Mouse (Mus musculus) heart, embryonic 11.5 days (tissue): ENCODE data around the gene Dgkb. TPM values are rescaled to one million over a fixed set of nuclear protein-coding genes. Genes with fewer than 3 reads are reported as not detected.

Source experiments
- ATAC-seq: fragments of 200-750 bp; cut with Nextera tagmentation; replicated peaks from 2 replicates; pipeline ENCODE4 v1.8.0; 2017; ENCODE audit warnings: moderate library complexity; ENCODE audit not compliant: insufficient number of reproducible peaks, low FRiP score, low TSS enrichment
- H3K27ac ChIP-seq: fragments of 300-500 bp; sonication (generic); 2 replicates; pipeline ENCODE4 v1.5.1; 2014; ENCODE audit warnings: mild to moderate bottlenecking, low read depth, low read length
- H3K27me3 ChIP-seq: fragments of 300-500 bp; sonication (generic); 2 replicates; pipeline ENCODE4 v1.6.1; 2014; ENCODE audit warnings: mild to moderate bottlenecking, low read length, mixed read lengths; ENCODE audit not compliant: control insufficient read depth, insufficient read depth
- H3K36me3 ChIP-seq: fragments of 300-500 bp; sonication (generic); 2 replicates; pipeline ENCODE4 v1.6.1; 2014; ENCODE audit warnings: mild to moderate bottlenecking, low read length, moderate library complexity, mixed read lengths; ENCODE audit not compliant: control insufficient read depth, insufficient read depth
- H3K4me1 ChIP-seq: fragments of 300-500 bp; sonication (generic); 2 replicates; pipeline ENCODE4 v1.6.1; 2014; ENCODE audit warnings: low read length; ENCODE audit not compliant: control insufficient read depth, insufficient read depth
- H3K4me2 ChIP-seq: fragments of 300-500 bp; sonication (generic); 2 replicates; pipeline ENCODE4 v1.6.1; 2014; ENCODE audit warnings: mild to moderate bottlenecking, moderate library complexity
- H3K4me3 ChIP-seq: fragments of 300-500 bp; sonication (generic); 2 replicates; pipeline ENCODE4 v1.5.1; 2014; ENCODE audit warnings: low read depth, low read length
- H3K9ac ChIP-seq: fragments of 300-500 bp; sonication (generic); 2 replicates; pipeline ENCODE4 v1.6.1; 2014; ENCODE audit warnings: mild to moderate bottlenecking, low read depth, low read length, moderate library complexity
- H3K9me3 ChIP-seq: fragments of 300-500 bp; sonication (generic); replicated peaks from 2 replicates; pipeline ENCODE4 v1.6.1; 2016; ENCODE audit warnings: low read length; ENCODE audit not compliant: control insufficient read depth
- whole genome bisulfite sequencing: fragments of 180-500 bp; shearing (Covaris S2); extraction: QIAGEN DNeasy Blood & Tissue Kit; methylation state at CpG from one replicate; pipeline ENCODE4 v1.1.7; 2014; ENCODE audit not compliant: insufficient replicate concordance; 5-methylcytosine and 5-hydroxymethylcytosine counted together
- polyA plus RNA-seq: library from polyadenylated mRNA; unstranded; fragments of >200 nt; fragmentation: Nextera tagmentation; extraction: Ambion mirVana; gene quantifications from 2 replicates; pipeline ENCODE4 v1.2.1, GENCODE M21; 2014

Dgkb gene
- polyA plus RNA-seq, 1 experiment from 2014 or later = not detected

DNA sequence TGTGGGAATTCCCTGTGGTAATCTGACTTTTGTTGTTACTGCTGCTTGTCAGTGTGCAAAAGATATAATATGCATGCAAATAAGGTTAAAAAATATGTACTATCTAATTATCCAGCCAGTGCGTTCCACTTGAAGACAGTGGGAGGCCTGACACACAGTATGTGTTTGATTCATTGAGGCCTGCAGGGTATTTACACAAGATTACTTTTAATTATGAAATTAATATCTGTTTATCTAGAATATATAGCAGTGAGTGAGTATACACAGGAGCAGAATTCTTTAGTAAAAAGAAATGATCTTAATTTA is 618.6 kb downstream of the Dgkb start:
- H3K4me1 ChIP-seq = no peaks in the 10 kb centered on the region
- no peaks in the 10 kb centered on the region for H3K36me3 ChIP-seq
- ATAC-seq = no peak
- no peaks in the 10 kb centered on the region for H3K9me3 ChIP-seq
- H3K4me3 ChIP-seq = no peak overlapping the region
- no peak overlapping the region for H3K27ac ChIP-seq
- H3K4me2 ChIP-seq = no peak overlapping the region
- no peaks in the 10 kb centered on the region for H3K27me3 ChIP-seq
- WGBS = 72% methylated on average over 1 of the region's 1 CpGs
- no peak overlapping the region for H3K9ac ChIP-seq

DNA sequence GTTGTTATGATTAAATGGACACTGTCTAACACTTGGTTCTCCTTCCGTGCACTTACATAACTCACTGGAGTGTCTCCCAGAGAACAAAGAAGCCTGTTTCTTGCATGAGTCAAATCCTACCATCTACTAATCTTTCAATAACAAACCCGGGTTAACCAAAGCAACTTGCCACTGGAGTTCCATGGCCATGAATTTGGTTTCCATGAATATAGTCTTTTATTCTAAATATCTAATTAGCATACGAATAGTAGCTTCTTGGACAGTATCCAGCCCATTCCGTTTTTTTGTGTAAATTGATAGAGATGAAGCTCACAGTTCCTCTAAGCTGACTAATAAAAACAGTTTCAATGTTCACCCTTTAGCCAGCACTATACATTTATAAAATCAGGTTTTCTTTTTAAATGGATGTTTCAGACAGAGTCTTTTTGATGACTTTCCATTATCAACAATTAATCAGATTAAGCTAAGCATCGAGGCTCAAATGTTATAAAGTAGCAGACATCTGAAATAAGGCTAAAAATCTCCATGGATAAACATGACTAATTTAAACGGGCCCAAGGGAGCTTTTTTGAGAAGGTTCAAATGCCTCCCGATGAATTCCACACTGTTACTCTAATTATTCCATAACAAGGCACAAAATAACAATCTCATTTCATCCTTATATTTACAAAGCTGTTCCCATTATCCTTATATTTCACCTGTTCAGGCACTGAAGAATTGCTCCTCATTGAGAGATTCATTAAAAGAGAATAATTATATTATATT is 633.0 kb downstream of the Dgkb start:
- 73% methylated on average over 7 of the region's 7 CpGs for WGBS
- Histone ChIP-seq H3K4me1 (no peaks in the 10 kb centered on the region), H3K4me2 (no peak overlapping the region), H3K9ac (no peak overlapping the region), H3K27me3 (no peaks in the 10 kb centered on the region), H3K36me3 (no peaks in the 10 kb centered on the region), H3K9me3 (no peaks in the 10 kb centered on the region), H3K4me3 (no peak overlapping the region), H3K27ac (no peak overlapping the region)
- ATAC-seq = no peak

DNA sequence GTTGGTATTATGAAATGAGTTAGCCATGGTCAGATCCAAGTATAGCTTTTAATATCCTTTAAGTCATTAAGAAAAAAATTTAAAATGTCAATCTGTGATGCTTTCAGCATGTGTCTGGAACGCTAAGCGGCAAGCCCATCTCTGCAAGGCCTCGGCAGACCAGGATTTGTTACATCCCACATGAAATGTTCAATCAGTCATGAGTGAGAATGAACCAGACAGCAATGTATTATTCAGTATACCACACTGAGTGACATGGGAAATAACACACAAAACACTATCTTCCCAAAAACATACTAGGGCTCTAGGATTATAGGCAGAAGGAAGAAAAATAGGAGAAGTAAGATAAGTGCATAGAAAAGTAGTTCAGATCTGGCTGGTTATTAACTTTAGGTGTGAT is 634.2 kb downstream of the Dgkb start:
- no peaks in the 10 kb centered on the region for H3K27me3 ChIP-seq
- H3K4me3 ChIP-seq = no peak overlapping the region
- WGBS = 83% methylated on average over 3 of the region's 3 CpGs
- no peak overlapping the region for H3K27ac ChIP-seq
- H3K36me3 ChIP-seq = no peaks in the 10 kb centered on the region
- no peak for ATAC-seq
- no peaks in the 10 kb centered on the region for H3K4me1 ChIP-seq
- no peaks in the 10 kb centered on the region for H3K9me3 ChIP-seq
- no peak overlapping the region for H3K9ac ChIP-seq
- H3K4me2 ChIP-seq = no peak overlapping the region

DNA sequence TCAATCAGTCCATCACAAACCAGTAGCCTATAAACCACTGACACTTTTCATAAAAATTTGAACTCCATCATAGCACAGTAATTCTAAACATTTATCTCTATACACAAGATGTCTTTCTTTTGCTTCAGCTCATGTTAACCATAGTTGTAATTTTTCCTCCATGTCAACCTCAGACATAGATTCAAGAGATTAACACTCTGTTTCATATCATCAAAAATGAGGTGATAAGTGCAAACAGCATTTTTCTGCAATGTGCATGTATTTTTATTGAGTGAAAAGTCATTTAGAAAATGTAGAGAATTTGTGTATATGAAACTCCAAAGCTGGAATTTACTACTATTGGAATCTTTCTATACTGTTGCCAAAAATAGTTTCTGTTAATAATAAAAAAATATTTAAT is 650.7 kb downstream of the Dgkb start:
- H3K4me1 ChIP-seq = no peaks in the 10 kb centered on the region
- no peaks in the 10 kb centered on the region for H3K9me3 ChIP-seq
- no peak overlapping the region for H3K4me2 ChIP-seq
- no peaks in the 10 kb centered on the region for H3K36me3 ChIP-seq
- H3K27me3 ChIP-seq = no peaks in the 10 kb centered on the region
- H3K27ac ChIP-seq = no peak overlapping the region
- H3K4me3 ChIP-seq = no peak overlapping the region
- no peak overlapping the region for H3K9ac ChIP-seq
- ATAC-seq = no peak

DNA sequence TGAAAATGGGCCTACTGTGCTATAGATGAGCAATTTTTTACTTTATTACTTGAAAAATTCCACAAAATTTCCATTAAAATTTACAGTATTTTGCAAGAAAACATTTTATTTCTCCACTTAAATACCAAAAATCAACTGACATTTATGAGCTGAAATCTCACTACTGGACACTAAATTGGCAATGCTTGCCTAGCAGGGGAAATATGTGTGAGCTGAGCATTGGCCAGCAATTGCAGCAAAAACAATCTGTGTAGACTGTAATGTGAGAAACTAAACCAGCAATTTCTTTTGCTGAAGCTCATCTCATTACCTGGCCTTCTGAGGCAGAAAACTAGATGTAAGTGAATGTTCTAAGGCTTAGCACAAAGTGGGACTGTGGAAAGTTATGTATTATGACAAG is 651.1 kb downstream of the Dgkb start:
- Histone ChIP-seq H3K9me3 (no peaks in the 10 kb centered on the region), H3K27me3 (no peaks in the 10 kb centered on the region), H3K27ac (no peak overlapping the region), H3K36me3 (no peaks in the 10 kb centered on the region), H3K4me2 (no peak overlapping the region), H3K4me3 (no peak overlapping the region), H3K9ac (no peak overlapping the region), H3K4me1 (no peaks in the 10 kb centered on the region)
- no peak for ATAC-seq

DNA sequence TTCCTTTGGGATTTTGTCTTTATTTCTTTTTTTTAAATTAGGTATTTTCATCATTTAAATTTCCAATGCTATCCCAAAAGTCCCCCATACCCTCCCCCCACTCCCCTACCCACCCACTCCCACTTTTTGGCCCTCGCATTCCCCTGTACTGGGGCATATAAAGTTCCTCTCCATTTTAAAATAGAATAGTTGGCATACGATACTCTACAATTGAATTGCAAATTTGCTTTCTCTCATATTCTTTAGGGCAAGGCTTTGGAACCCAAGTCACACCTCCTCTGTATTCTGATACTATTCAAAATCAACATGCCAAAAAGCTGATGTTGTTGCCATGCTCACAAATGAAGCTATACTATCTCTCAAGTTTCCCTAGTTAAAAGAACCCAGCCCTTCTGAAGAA is 679.7 kb downstream of the Dgkb start:
- Histone ChIP-seq H3K9me3 (no peaks in the 10 kb centered on the region), H3K4me1 (no peaks in the 10 kb centered on the region), H3K27me3 (no peaks in the 10 kb centered on the region), H3K36me3 (no peaks in the 10 kb centered on the region), H3K4me2 (no peak overlapping the region), H3K4me3 (no peak overlapping the region), H3K27ac (no peak overlapping the region), H3K9ac (no peak overlapping the region)
- ATAC-seq = no peak
- WGBS = 90% methylated on average over 2 of the region's 2 CpGs

DNA sequence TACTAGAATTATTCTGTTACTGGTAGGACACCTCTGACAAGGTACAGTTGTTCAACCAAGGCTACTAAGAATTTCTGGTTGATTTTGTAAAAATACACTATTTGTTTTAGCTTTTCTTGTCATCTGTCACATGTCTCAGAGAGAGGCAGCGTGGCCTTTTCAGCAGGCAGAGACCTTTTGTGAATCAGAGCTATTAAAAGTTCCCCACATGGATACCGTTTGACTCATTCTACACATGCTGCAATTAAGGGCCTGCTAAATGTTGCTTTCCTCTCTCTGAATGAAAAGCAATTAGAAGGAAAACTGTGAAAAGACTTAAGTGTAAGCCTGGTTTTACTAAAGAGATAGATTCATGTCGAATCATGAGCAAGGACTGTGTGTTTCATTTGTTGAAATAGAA is 683.4 kb downstream of the Dgkb start:
- ATAC-seq = no peak
- no peak overlapping the region for H3K4me2 ChIP-seq
- H3K9ac ChIP-seq = no peak overlapping the region
- no peaks in the 10 kb centered on the region for H3K36me3 ChIP-seq
- H3K27ac ChIP-seq = no peak overlapping the region
- H3K27me3 ChIP-seq = no peaks in the 10 kb centered on the region
- H3K9me3 ChIP-seq = no peaks in the 10 kb centered on the region
- no peaks in the 10 kb centered on the region for H3K4me1 ChIP-seq
- no peak overlapping the region for H3K4me3 ChIP-seq
- 67% methylated on average over 3 of the region's 3 CpGs for WGBS

DNA sequence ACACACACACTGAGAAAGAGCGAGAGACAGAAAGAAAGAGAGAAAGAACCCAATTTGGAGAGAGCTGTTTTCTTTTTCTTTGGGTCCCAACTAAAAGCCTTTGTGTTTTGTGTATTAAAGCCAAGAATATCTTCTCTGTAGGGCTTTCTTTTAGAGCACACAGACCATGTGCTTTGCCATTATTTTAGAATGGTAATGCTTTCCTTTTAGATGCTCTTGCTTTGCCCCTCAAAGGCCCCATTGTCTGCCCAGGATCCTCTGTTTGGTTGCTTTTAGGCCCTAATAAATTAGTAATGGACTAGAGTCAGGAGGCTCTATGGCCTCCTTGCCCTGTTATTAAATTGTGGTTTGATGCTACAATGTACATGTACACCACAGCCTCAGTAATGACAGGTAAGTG is 690.7 kb downstream of the Dgkb start:
- Histone ChIP-seq H3K36me3 (no peaks in the 10 kb centered on the region), H3K4me2 (no peak overlapping the region), H3K27me3 (no peaks in the 10 kb centered on the region), H3K9ac (no peak overlapping the region), H3K4me3 (no peak overlapping the region), H3K9me3 (no peaks in the 10 kb centered on the region), H3K4me1 (no peaks in the 10 kb centered on the region), H3K27ac (no peak overlapping the region)
- WGBS = 83% methylated on average over 1 of the region's 1 CpGs
- ATAC-seq = no peak

DNA sequence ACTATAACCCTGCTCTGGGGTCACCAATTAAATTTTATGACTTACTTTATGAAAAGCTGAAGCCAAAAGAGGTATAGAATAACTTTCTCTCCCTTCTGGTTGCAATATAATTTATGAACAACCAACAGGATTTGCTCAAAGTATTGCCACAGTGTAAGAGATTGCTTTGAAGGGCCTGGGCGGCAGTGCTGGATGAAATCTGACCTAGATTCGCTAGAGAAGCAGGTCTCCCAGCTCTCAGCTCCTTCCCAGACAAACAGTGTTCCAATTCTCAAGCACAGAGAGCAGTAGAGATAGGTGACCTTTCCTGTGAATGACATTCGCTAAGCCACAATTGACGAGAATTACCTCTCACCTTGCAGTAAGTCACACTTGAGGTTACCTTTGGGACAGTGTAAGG is 727.9 kb downstream of the Dgkb start:
- no peaks in the 10 kb centered on the region for H3K36me3 ChIP-seq
- H3K4me2 ChIP-seq = no peak overlapping the region
- H3K9ac ChIP-seq = no peak overlapping the region
- ATAC-seq = no peak
- no peak overlapping the region for H3K4me3 ChIP-seq
- no peaks in the 10 kb centered on the region for H3K4me1 ChIP-seq
- no peak overlapping the region for H3K27ac ChIP-seq
- no peaks in the 10 kb centered on the region for H3K27me3 ChIP-seq
- no peaks in the 10 kb centered on the region for H3K9me3 ChIP-seq
- WGBS = 72% methylated on average over 4 of the region's 4 CpGs
